Mouse (Mus musculus): ENCODE data around the gene Ttc6.

Gene Ttc6

GRCm38 (mm10) chr12:57545371-57546241 is 18.3 kb upstream of the Ttc6 start:
- DNase-seq (ENCODE audit: low spot score in 2 of 2): no peak

- DNase-seq (ENCODE audit: low spot score in 2 of 2): peak; percentile 46 to 69
These were observed 17.3 kb upstream of the Ttc6 start, which contains the start of gene Foxa1 for GRCm38 (mm10) chr12:57546415-57547201. Gene Foxa1, minus strand, starts transcription at chr12:57546916.

GRCm38 (mm10) chr12:57547890-57548289 is 16.0 kb upstream of the Ttc6 start:
- no peak for DNase-seq (ENCODE audit: low spot score in 2 of 2)

GRCm38 (mm10) chr12:57548352-57548980 is 15.4 kb upstream of the Ttc6 start:
- no peak for DNase-seq (ENCODE audit: low spot score in 2 of 2)

GRCm38 (mm10) chr12:57548981-57549666 is 14.8 kb upstream of the Ttc6 start:
- no peak for DNase-seq (ENCODE audit: low spot score in 2 of 2)

GRCm38 (mm10) chr12:57549667-57550160 is 14.2 kb upstream of the Ttc6 start:
- no peak for DNase-seq (ENCODE audit: low spot score in 2 of 2)

- DNase-seq (ENCODE audit: low spot score in 2 of 2): no peak
These were observed 13.6 kb upstream of the Ttc6 start for GRCm38 (mm10) chr12:57550181-57550808.

- DNase-seq (ENCODE audit: low spot score in 2 of 2): no peak
These were observed 13.0 kb upstream of the Ttc6 start for GRCm38 (mm10) chr12:57550881-57551280.

- DNase-seq (ENCODE audit: low spot score in 2 of 2): no peak
These were observed 11.6 kb upstream of the Ttc6 start for GRCm38 (mm10) chr12:57552286-57552685.

GRCm38 (mm10) chr12:57554091-57554490 is 9.8 kb upstream of the Ttc6 start:
- DNase-seq (ENCODE audit: low spot score in 2 of 2): no peak

- DNase-seq (ENCODE audit: low spot score in 2 of 2): no peak
These were observed 7.9 kb downstream of the Ttc6 start for GRCm38 (mm10) chr12:57571773-57572172.

GRCm38 (mm10) chr12:57572415-57572814 is 8.5 kb downstream of the Ttc6 start:
- no peak for DNase-seq (ENCODE audit: low spot score in 2 of 2)

GRCm38 (mm10) chr12:57575931-57576628 is 12.2 kb downstream of the Ttc6 start:
- DNase-seq (ENCODE audit: low spot score in 2 of 2): peak; percentile 40 to 59

- no peak for DNase-seq (ENCODE audit: low spot score in 2 of 2)
These were observed 43.7 kb downstream of the Ttc6 start for GRCm38 (mm10) chr12:57607624-57608023.

- no peak for DNase-seq (ENCODE audit: low spot score in 2 of 2)
These were observed 51.2 kb downstream of the Ttc6 start for GRCm38 (mm10) chr12:57615137-57615536.

GRCm38 (mm10) chr12:57622030-57622429 is 58.1 kb downstream of the Ttc6 start:
- DNase-seq (ENCODE audit: low spot score in 2 of 2): no peak

GRCm38 (mm10) chr12:57623264-57623663 is 59.4 kb downstream of the Ttc6 start:
- no peak for DNase-seq (ENCODE audit: low spot score in 2 of 2)

- peak; percentile 37 to 56 for DNase-seq (ENCODE audit: low spot score in 2 of 2)
These were observed 60.2 kb downstream of the Ttc6 start for GRCm38 (mm10) chr12:57624011-57624608.

GRCm38 (mm10) chr12:57650011-57650410 is 86.1 kb downstream of the Ttc6 start:
- DNase-seq (ENCODE audit: low spot score in 2 of 2): no peak

GRCm38 (mm10) chr12:57650677-57651076 is 86.8 kb downstream of the Ttc6 start:
- no peak for DNase-seq (ENCODE audit: low spot score in 2 of 2)
